Mouse (Mus musculus) midbrain, embryonic 11.5 days (tissue): ENCODE data around the gene Rell1. TPM values are rescaled to one million over a fixed set of nuclear protein-coding genes. Genes with fewer than 3 reads are reported as not detected.
"Not testable (repeated sequence)": the region's sequence is repeated elsewhere in the genome, so short reads cannot be mapped to it uniquely, and the experiment has no call there.

Experiments used
- ATAC-seq: fragments of 200-750 bp; cut with Nextera tagmentation; 2 replicates; pipeline ENCODE4 v1.8.0; 2017; ENCODE audit warnings: moderate TSS enrichment, moderate library complexity; ENCODE audit not compliant: low FRiP score
- DNase-seq: peaks from one replicate; pipeline ENCODE4 v3.0.0; 2015; ENCODE audit warnings: low spot score; ENCODE audit errors: missing footprints
- H3K27ac ChIP-seq: fragments of 300-500 bp; sonication (generic); 2 replicates; pipeline ENCODE4 v1.5.1; 2014; ENCODE audit warnings: low read depth, low read length
- H3K27me3 ChIP-seq: fragments of 300-500 bp; sonication (generic); 2 replicates; pipeline ENCODE4 v1.6.1; 2014; ENCODE audit warnings: mild to moderate bottlenecking, low read length, moderate library complexity, mixed read lengths; ENCODE audit not compliant: control insufficient read depth, insufficient read depth
- H3K36me3 ChIP-seq: fragments of 300-500 bp; sonication (generic); 2 replicates; pipeline ENCODE4 v1.6.1; 2014; ENCODE audit warnings: mild to moderate bottlenecking, low read length, moderate library complexity, mixed read lengths; ENCODE audit not compliant: control insufficient read depth, insufficient read depth
- H3K4me1 ChIP-seq: fragments of 300-500 bp; sonication (generic); 2 replicates; pipeline ENCODE4 v1.6.1; 2014; ENCODE audit warnings: low read length; ENCODE audit not compliant: control insufficient read depth, insufficient read depth
- H3K4me2 ChIP-seq: fragments of 300-500 bp; sonication (generic); 2 replicates; pipeline ENCODE4 v1.6.1; 2014; ENCODE audit warnings: mild to moderate bottlenecking, moderate library complexity
- H3K4me3 ChIP-seq: fragments of 300-500 bp; sonication (generic); 2 replicates; pipeline ENCODE4 v1.5.1; 2014; ENCODE audit warnings: low read depth, low read length
- H3K9ac ChIP-seq: fragments of 300-500 bp; sonication (generic); 2 replicates; pipeline ENCODE4 v1.6.1; 2014; ENCODE audit warnings: low read length
- H3K9me3 ChIP-seq: fragments of 300-500 bp; sonication (generic); 2 replicates; pipeline ENCODE4 v1.6.1; 2016; ENCODE audit warnings: low read length; ENCODE audit not compliant: control insufficient read depth
- WGBS: fragments of 180-500 bp; shearing (Covaris S2); extraction: QIAGEN DNeasy Blood & Tissue Kit; methylation state at CpG from one replicate; pipeline ENCODE4 v1.1.7; 2014; 5-methylcytosine and 5-hydroxymethylcytosine counted together
- polyA plus RNA-seq: library from polyadenylated mRNA; unstranded; fragments of >200 nt; fragmentation: Nextera tagmentation; extraction: Ambion mirVana; gene quantifications from 2 replicates; pipeline ENCODE4 v1.2.1, GENCODE M21; 2014

The Rell1 gene
- polyA plus RNA-seq, 1 experiment from 2014 or later, result 8.4 TPM

DNA sequence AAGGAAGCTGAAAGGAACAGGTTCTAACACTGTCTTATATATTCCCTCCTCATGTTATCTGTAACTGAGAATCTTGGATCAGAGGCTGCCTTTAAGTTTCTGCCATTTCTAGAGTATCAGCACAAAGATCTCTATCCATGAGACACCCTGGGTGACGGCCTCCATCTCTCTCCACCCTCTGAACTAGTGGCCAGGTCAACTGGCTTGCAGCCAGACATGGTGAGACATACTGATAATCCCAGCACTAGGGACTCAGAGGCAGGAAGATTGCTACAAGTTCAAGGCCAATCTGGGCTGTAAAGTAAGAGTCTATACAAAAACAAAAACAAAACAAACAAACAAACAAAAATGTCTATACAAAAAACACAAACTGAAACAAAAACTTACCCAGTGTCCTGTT, 53.8 kb downstream of the Rell1 start:
- Histone ChIP-seq H3K4me2 (no peak overlapping the region), H3K36me3 (no peaks in the 10 kb centered on the region), H3K9me3 (no peaks in the 10 kb centered on the region), H3K27me3 (no peaks in the 10 kb centered on the region), H3K27ac (no peak overlapping the region), H3K4me3 (no peak overlapping the region), H3K4me1 (no peaks in the 10 kb centered on the region), H3K9ac (no peak overlapping the region)
- ATAC-seq (no peak), DNase-seq (no peak)
- 71% methylated on average over 1 of the region's 1 CpGs for WGBS

DNA sequence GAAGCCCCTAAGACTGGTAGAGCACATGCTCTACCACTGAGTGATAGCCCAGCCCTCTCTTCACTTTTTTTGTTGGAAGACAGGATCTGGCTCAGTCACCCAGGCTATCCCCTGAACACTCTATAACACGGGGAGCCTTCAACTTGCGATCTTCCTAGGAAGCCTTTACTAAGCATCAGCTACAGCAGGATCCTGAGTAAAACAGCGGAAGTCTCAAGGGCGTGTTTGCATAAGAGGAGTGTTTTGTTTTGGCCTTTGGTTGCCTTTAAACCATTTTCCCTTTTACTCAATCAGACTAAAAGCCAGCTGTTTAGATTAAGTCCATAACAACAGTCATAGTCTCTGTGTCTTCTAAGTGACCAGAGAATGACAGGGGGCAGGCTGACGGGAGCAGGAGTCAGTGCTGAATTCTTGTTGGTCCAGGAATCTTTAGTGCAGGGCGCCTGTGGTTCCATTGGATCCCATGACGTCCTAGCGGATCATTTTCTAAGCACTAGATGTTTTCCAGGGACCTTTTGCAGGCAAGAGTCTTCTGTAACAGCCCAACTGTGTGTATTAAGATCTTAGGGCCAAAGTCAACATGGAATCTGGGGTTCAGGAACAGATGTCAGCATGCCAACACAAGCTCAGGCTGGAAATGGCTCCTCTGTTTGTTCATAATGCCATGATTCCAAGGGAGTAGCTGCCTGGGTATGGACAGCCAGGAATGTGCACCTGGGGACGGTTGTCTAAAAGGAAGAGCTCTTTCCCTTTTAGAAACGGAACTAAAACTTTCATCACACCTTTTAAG, 58.3 kb downstream of the Rell1 start:
- Histone ChIP-seq H3K36me3 (no peaks in the 10 kb centered on the region), H3K4me1 (no peaks in the 10 kb centered on the region), H3K27ac (no peak overlapping the region), H3K9ac (no peak overlapping the region), H3K9me3 (no peaks in the 10 kb centered on the region), H3K4me2 (no peak overlapping the region), H3K4me3 (no peak overlapping the region), H3K27me3 (no peaks in the 10 kb centered on the region)
- no peak for ATAC-seq
- 89% methylated on average over 10 of the region's 10 CpGs for WGBS
- DNase-seq, result no peak

DNA sequence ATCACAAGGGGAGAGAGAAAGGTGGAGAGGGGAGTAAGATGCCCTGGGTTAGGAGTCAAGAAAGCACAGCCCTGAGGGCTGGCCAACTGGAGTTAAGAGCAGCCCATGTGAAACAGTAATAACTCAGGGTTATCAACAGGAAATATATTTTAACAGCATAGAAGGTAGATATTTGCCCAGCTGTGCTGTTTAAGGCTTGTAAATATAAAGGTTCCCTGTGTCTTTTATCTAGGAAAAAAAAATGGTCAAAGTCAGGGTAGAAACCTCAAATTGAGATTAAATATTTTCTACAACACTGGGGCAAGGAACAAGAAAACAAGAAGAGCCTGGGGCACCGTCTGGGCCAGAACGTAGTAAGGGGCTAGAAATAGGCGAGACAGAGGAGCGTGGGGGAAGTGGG, 61.2 kb downstream of the Rell1 start:
- ATAC-seq (no peak), DNase-seq (no peak)
- Histone ChIP-seq H3K27ac (no peak overlapping the region), H3K4me2 (no peak overlapping the region), H3K9me3 (no peaks in the 10 kb centered on the region), H3K4me3 (no peak overlapping the region), H3K9ac (no peak overlapping the region), H3K4me1 (no peaks in the 10 kb centered on the region), H3K36me3 (no peaks in the 10 kb centered on the region), H3K27me3 (no peaks in the 10 kb centered on the region)
- WGBS, result 86% methylated on average over 4 of the region's 4 CpGs

DNA sequence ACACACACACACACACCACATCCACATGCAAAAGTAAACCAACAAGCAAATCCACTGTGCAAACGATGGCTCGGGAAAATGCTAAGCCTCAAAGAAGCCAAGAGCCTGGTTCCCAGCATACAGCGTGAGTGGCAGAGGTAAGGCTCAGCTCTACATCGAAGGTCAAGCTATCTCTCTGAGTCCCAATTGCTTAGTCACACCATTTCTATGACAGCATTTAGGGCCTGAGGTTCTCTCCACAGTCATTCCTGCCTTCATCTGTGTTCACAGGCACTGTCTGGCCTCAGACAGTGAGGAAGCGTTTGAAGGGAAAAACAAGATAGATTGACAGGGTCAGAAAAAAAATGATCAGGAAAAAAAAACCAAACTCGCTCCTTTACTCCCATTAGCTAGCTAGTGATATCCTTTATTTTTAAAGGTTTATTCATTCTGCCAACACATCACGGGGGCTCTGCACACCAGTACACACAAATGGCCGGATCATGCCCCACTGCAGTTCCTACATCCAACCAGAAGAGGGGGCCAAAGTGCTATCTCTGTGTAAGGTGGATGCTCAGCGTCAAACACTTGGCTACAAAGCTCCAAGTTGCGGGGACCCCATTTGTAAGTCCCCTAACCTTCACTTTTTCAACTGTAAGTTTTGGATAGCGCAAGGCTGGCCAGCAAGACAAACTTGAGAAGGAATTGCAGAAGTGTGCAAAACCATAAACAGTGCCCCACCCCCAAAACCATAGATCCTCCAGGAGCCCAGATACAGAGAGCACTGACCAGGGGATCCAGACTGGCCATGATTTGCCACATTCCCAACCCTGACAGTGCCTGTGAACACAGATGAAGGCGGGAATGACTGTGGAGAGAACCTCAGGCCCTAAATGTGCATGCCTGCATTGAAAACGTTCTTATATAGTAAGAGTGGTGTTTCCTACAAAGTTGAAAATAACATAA, 62.3 kb downstream of the Rell1 start:
- Histone ChIP-seq H3K4me3 (no peak overlapping the region), H3K27ac (no peak overlapping the region), H3K9ac (no peak overlapping the region), H3K4me2 (no peak overlapping the region), H3K4me1 (no peaks in the 10 kb centered on the region), H3K27me3 (no peaks in the 10 kb centered on the region), H3K36me3 (no peaks in the 10 kb centered on the region), H3K9me3 (no peaks in the 10 kb centered on the region)
- DNase-seq (peak; percentile 98), ATAC-seq (peak; percentile 88)
- 41% methylated on average over 13 of the region's 13 CpGs for WGBS

DNA sequence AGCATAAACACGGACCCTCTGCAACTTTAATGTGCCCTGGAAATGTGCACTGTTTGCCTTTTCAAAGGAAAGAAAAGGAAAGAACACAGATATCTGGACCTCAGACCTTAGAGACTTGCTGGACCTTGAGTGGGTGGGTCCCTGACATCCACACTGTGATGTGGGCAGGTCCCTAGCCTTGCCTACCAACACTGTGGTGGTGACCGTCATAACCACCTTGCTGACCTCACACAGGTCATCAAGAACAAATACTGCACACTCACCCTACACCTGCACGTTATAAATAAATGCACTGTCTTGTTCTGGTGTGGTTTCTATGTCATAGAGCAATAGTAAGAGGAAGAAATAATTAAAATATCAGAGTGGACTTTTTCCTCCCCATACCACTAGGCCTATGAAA, 65.4 kb downstream of the Rell1 start:
- no peak overlapping the region for H3K4me2 ChIP-seq
- ATAC-seq (no peak), DNase-seq (no peak)
- H3K27ac ChIP-seq, result no peak overlapping the region
- no peak overlapping the region for H3K4me3 ChIP-seq
- no peak overlapping the region for H3K9ac ChIP-seq
- WGBS, result 78% methylated on average over 3 of the region's 3 CpGs
- no peaks in the 10 kb centered on the region for H3K36me3 ChIP-seq
- H3K9me3 ChIP-seq, result no peaks in the 10 kb centered on the region
- H3K4me1 ChIP-seq, result no peaks in the 10 kb centered on the region
- no peaks in the 10 kb centered on the region for H3K27me3 ChIP-seq

DNA sequence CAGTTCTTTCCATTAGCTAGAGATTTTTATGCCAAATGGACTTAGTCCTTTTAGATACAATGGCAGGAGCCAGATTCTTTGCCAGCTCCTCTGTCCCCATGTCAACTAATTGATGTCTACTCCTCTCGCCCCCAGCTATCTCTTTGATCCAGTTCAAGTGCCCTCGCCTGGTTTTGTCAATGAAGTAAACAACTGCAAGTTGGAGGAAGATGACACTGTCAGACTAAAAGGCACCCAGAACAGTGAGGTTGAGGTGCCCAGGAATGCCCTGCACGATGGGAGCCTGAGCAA, 70.9 kb downstream of the Rell1 start:
- H3K36me3 ChIP-seq, result no peaks in the 10 kb centered on the region

DNA sequence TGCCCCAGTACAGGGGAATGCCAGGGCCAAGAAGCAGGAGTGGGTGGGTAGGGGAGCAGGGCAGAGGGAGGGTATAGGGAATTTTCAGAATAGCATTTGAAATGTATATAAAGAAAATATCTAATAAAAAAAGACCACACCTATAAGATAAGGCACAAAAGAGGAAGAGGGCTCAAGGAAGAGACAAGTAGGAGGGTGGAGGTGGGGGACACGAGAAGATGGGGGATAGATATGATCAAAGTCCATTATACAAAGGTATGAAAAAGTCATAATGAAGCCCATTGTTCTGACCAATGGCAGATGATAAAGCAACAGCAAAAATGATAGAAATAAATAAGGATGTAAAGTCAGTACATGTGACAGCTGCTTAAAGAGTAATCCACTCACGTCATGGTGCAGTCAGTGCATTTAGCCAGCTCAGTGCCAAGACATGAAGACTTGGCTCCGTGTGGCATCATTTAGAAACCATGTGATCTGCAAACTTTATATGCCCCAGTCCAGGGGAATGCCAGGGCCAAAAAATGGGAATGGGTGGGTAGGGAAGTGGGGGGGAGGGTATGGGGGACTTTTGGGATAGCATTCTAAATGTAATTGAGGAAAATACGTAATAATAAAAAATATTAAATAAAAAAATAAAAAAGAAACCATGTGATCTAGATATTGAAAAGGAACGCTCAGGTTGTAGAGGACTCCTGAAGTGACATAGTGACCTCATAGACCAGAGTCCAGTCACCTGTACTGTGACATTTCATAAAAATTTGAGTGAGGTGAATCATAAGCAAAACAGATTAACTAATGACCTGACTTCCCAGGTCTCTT, 71.5 kb downstream of the Rell1 start:
- H3K27ac ChIP-seq, ATAC-seq, H3K9ac ChIP-seq, H3K27me3 ChIP-seq, H3K36me3 ChIP-seq, H3K4me3 ChIP-seq, H3K4me1 ChIP-seq, DNase-seq, H3K9me3 ChIP-seq, H3K4me2 ChIP-seq: not testable (repeated sequence)
- 89% methylated on average over 5 of the region's 5 CpGs for WGBS

More for the DNA sequence above, 70.9 kb downstream of the Rell1 start:
- no peak overlapping the region for H3K9ac ChIP-seq
- H3K4me1 ChIP-seq, result no peaks in the 10 kb centered on the region
- no peak overlapping the region for H3K4me3 ChIP-seq
- H3K27me3 ChIP-seq, result no peaks in the 10 kb centered on the region
- no peak overlapping the region for H3K4me2 ChIP-seq
- H3K9me3 ChIP-seq, result no peaks in the 10 kb centered on the region
- no peak for ATAC-seq
- WGBS, result 87% methylated on average over 3 of the region's 3 CpGs
- H3K27ac ChIP-seq, result no peak overlapping the region
- DNase-seq, result no peak

DNA sequence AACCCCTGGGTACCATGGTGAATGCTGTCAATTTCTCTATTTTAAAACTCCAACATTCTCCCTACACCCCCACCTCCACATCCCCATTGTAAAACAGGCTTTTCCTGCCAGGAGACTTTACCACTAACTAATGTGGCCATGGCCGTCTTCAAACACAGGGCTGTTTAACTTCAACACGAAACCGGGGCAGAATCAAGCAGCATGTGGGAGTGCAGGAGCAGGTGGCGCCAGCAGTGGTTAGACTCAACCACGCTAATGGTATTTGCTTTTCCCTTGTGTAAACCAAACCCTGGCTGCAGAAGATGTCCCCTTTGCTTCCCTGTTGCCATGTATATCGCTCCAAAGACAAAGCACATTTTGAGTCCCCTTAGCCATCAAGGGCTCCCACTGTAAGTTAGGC, 76.8 kb downstream of the Rell1 start:
- Histone ChIP-seq H3K9ac (no peak overlapping the region), H3K9me3 (no peaks in the 10 kb centered on the region), H3K27me3 (no peaks in the 10 kb centered on the region), H3K27ac (no peak overlapping the region), H3K4me1 (no peaks in the 10 kb centered on the region), H3K4me2 (no peak overlapping the region), H3K36me3 (no peaks in the 10 kb centered on the region), H3K4me3 (no peak overlapping the region)
- DNase-seq, result no peak
- ATAC-seq, result no peak
- 84% methylated on average over 6 of the region's 6 CpGs for WGBS
